Mouse (Mus musculus): Measurements from ENCODE around the gene Mmp14. TPM values are rescaled to one million over a fixed set of nuclear protein-coding genes. Genes with fewer than 3 reads are reported as not detected.

Gene Mmp14
- polyA plus RNA-seq, 1 experiment, result 118 TPM

DNA sequence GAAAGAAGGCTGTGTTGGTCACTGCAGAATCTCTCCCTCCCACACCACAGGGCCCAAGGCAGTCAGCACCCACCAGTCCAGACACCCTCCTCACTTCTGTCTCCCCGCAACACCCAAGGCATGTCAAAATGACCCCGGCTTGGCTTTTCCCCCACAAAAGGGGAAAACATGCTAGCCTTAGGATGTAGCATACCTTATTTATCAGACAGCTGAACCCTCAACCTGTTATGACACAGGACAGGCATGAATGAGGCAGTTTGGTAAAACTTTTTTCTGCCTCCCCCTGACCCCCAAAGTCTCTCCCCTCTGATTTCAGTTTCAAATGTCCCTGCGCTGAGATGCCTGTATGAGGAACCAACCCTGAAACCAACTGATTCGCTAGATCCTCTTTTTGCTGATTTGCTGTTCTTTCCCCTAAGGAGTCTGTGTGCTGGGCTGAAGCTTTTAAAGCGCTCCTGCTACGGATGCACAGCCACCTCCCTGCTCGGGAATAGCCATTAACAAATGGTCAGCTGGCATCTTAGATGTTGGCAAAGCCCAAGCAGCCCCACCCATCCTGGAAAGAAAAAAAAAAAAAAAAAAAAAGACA, 22.3 kb upstream of the Mmp14 start:
- no peaks in the 10 kb centered on the region for H3K36me3 ChIP-seq (ENCODE audit: control insufficient read depth, insufficient read depth)
- H3K79me2 ChIP-seq (ENCODE audit: control insufficient read depth, insufficient read depth), result no peaks in the 10 kb centered on the region
- H3ac ChIP-seq (ENCODE audit: control insufficient read depth, insufficient read length, low read depth), result no peak overlapping the region
- no peak for TF ChIP-seq CTCF (IDR thresholded peaks at IDR 0.05; ENCODE audit: control insufficient read depth, insufficient read depth, insufficient read length)
- no peak for TF ChIP-seq USF1 (IDR thresholded peaks at IDR 0.05; ENCODE audit: low read depth)
- TF ChIP-seq MYOG (IDR thresholded peaks at IDR 0.05; ENCODE audit: control insufficient read depth, extremely low read depth, insufficient read length), result no peak
- TF ChIP-seq MYOD1 (IDR thresholded peaks at IDR 0.05; ENCODE audit: control insufficient read depth, insufficient read length, low read depth), result no peak
- no peak for TF ChIP-seq FOSL1 (IDR thresholded peaks at IDR 0.05; ENCODE audit: insufficient read depth, low read length, poor library complexity, severe bottlenecking)
- TF ChIP-seq MAX (IDR thresholded peaks at IDR 0.05), result no peak
- no peak for TF ChIP-seq CEBPB (IDR thresholded peaks at IDR 0.05; ENCODE audit: low read depth)
- H3K4me3 ChIP-seq (ENCODE audit: insufficient read depth, poor library complexity, severe bottlenecking), result no peak overlapping the region
- no peaks in the 10 kb centered on the region for H3K79me3 ChIP-seq (ENCODE audit: low read depth)
- no peaks in the 10 kb centered on the region for H3K27me3 ChIP-seq (ENCODE audit: control insufficient read depth, insufficient read depth, insufficient read length)

DNA sequence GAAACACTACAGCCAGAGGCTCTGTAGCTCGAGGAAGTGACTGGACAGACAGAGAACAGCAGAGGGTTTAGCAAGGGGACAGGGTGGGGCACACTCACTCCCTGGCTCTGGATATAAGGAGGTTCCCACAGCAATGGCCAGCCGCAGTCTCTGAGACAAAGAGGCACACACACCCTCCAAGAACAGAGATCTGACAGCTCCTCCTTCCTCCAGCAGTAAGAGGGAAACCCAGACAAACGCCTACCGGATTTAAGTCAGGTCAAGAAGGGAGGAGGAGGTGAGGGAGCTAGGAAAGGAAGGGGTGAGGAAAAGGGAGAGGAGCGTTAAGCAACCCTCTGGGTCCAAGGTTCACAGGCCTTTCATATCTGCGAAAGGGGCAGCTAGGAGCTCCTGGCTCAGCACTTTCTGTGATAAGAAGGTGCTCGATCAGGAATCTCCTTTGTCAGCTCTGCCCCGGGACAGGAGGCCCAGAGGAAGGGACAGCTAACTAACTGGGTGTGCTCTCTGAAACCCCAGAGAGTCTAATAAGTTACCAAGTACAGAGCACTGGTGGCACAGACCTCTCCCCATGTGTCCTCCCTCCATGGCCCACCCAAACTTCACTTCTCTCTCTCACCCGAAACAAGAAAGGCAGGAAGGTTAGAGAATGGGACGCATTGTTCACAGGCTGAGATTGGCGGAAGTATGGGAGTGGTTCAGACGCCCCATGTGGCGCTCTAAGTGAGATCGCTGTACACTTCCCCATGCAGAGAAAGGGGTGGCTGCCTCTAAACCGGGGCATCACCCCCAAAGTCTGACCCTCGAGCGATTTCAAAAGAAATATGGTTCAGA, 21.2 kb upstream of the Mmp14 start:
- Histone ChIP-seq H3ac (ENCODE audit: control insufficient read depth, insufficient read length, low read depth) (no peak overlapping the region), H3K79me3 (ENCODE audit: low read depth) (no peaks in the 10 kb centered on the region), H3K4me3 (ENCODE audit: insufficient read depth, poor library complexity, severe bottlenecking) (no peak overlapping the region), H3K79me2 (ENCODE audit: control insufficient read depth, insufficient read depth) (no peaks in the 10 kb centered on the region), H3K36me3 (ENCODE audit: control insufficient read depth, insufficient read depth) (no peaks in the 10 kb centered on the region), H3K27me3 (ENCODE audit: control insufficient read depth, insufficient read depth, insufficient read length) (no peaks in the 10 kb centered on the region)
- TF ChIP-seq CTCF (IDR thresholded peaks at IDR 0.05; ENCODE audit: control insufficient read depth, insufficient read depth, insufficient read length), result no peak
- TF ChIP-seq CEBPB (IDR thresholded peaks at IDR 0.05; ENCODE audit: low read depth), result no peak
- TF ChIP-seq FOSL1 (IDR thresholded peaks at IDR 0.05; ENCODE audit: insufficient read depth, low read length, poor library complexity, severe bottlenecking), result no peak
- TF ChIP-seq MYOD1 (IDR thresholded peaks at IDR 0.05; ENCODE audit: control insufficient read depth, insufficient read length, low read depth), result no peak
- no peak for TF ChIP-seq MAX (IDR thresholded peaks at IDR 0.05)

DNA sequence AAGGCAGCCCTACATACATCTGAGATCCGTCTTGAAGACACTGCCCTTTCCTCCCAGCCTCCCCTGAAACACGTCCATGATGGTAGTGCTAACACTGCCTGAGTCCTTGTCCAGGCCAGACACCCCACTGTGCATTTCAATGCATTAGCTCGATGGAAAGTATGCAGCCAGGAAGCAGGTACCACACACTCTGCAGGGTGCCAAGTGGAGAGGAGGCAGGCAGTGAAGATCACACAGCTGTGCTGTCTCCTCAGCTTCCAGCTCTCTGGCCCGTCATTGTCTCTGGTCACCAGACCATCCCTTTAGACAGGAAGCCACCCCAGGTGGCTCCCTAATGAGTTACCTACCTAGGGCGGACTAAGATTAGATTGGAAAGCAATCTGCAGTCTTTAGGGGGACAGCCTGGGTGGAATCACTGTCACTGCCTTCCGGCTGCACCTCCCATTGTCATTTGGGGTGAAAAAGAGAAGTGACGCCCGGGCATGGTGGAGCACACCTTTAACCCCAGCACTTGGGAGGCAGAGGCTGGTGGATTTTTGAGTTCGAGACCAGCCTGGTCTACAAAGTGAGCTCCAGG, 19.3 kb upstream of the Mmp14 start:
- no peak overlapping the region for H3K4me3 ChIP-seq (ENCODE audit: insufficient read depth, poor library complexity, severe bottlenecking)
- no peaks in the 10 kb centered on the region for H3K79me3 ChIP-seq (ENCODE audit: low read depth)
- H3K27me3 ChIP-seq (ENCODE audit: control insufficient read depth, insufficient read depth, insufficient read length), result no peaks in the 10 kb centered on the region
- H3K79me2 ChIP-seq (ENCODE audit: control insufficient read depth, insufficient read depth), result no peaks in the 10 kb centered on the region
- H3K36me3 ChIP-seq (ENCODE audit: control insufficient read depth, insufficient read depth), result no peaks in the 10 kb centered on the region
- TF ChIP-seq CTCF (IDR thresholded peaks at IDR 0.05; ENCODE audit: control insufficient read depth, insufficient read depth, insufficient read length), result no peak
- no peak for TF ChIP-seq CEBPB (IDR thresholded peaks at IDR 0.05; ENCODE audit: low read depth)
- TF ChIP-seq FOSL1 (IDR thresholded peaks at IDR 0.05; ENCODE audit: insufficient read depth, low read length, poor library complexity, severe bottlenecking), result no peak
- no peak for TF ChIP-seq MYOG (IDR thresholded peaks at IDR 0.05; ENCODE audit: control insufficient read depth, extremely low read depth, insufficient read length)
- no peak for TF ChIP-seq MYOD1 (IDR thresholded peaks at IDR 0.05; ENCODE audit: control insufficient read depth, insufficient read length, low read depth)
- no peak overlapping the region for H3ac ChIP-seq (ENCODE audit: control insufficient read depth, insufficient read length, low read depth)

DNA sequence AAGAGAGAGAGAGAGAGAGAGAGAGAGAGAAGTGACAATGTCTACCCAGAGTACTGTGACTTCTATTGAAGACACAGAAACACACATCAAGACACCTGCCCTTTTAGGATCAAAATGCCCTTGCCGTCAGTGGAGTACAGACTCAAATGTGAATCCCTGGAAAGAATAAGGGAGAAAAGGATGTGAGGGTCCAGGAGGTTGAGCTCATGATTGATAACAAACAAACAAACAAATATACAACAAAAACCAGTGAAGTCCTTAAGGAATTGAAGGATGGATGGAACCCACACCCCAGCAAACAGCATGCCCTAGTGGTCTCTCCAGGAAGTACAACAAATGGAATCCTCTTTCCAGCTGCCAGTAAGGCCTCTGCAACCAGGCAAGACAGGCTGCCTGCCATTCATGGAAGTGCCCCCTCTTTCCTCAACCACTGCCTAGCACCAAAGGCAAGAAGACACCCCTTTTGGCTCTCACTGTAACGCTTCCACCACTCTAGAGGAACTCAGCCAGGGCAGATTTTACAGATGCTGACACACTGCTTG, 18.7 kb upstream of the Mmp14 start:
- H3ac ChIP-seq (ENCODE audit: control insufficient read depth, insufficient read length, low read depth), result no peak overlapping the region
- TF ChIP-seq MYOG (IDR thresholded peaks at IDR 0.05; ENCODE audit: control insufficient read depth, extremely low read depth, insufficient read length) (no peak), MYOD1 (IDR thresholded peaks at IDR 0.05; ENCODE audit: control insufficient read depth, insufficient read length, low read depth) (no peak), MAX (IDR thresholded peaks at IDR 0.05) (no peak), CTCF (IDR thresholded peaks at IDR 0.05; ENCODE audit: control insufficient read depth, insufficient read depth, insufficient read length) (peak; percentile 70), CEBPB (IDR thresholded peaks at IDR 0.05; ENCODE audit: low read depth) (no peak)
- no peaks in the 10 kb centered on the region for H3K36me3 ChIP-seq (ENCODE audit: control insufficient read depth, insufficient read depth)
- no peak overlapping the region for H3K4me3 ChIP-seq (ENCODE audit: insufficient read depth, poor library complexity, severe bottlenecking)
- H3K27me3 ChIP-seq (ENCODE audit: control insufficient read depth, insufficient read depth, insufficient read length), result no peaks in the 10 kb centered on the region
- H3K79me2 ChIP-seq (ENCODE audit: control insufficient read depth, insufficient read depth), result no peaks in the 10 kb centered on the region
- no peaks in the 10 kb centered on the region for H3K79me3 ChIP-seq (ENCODE audit: low read depth)

DNA sequence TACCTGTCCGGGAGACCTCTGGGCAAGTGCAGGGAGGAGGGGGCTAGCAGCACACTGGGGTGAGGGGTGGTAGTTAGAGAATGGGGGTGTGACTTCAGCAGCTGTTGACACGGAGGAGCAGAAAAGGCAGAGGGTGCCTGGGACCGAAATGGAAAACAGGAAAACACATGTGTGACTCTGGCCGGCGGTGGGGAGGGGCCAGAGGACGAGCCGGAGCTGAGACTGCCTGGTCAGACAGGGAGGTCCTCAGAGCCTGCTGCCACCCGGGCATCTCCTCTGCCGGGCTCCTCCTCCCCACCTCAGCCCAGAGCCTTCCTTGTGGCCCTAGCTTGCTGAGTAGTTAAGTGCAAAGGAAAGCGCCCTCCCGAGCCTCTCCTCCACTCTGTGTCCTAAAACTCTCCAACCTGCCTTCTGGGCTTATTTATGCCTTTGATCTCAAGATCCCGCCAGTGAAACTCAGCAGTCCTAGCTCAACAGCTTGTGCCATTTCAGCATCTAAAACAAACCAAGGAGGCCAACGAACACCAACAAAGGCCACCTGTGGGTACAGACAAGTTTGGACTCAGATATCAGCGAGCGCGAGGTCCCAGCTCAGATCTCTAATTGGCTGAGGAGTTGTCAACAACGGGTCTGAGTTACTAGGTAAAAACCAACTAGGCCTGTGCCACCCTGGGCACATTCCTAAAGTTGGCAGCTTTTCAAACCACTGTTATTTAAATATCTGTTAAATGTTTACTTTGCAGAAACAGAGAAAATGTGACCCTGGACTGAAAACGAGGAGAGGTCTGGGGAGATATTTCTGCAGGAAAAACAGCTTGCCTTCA, 17.3 kb upstream of the Mmp14 start:
- H3K4me3 ChIP-seq (ENCODE audit: insufficient read depth, poor library complexity, severe bottlenecking), result no peak overlapping the region
- no peak for TF ChIP-seq CEBPB (IDR thresholded peaks at IDR 0.05; ENCODE audit: low read depth)
- TF ChIP-seq MYOG (IDR thresholded peaks at IDR 0.05; ENCODE audit: control insufficient read depth, extremely low read depth, insufficient read length), result no peak
- no peak for TF ChIP-seq FOSL1 (IDR thresholded peaks at IDR 0.05; ENCODE audit: insufficient read depth, low read length, poor library complexity, severe bottlenecking)
- no peak for TF ChIP-seq MAX (IDR thresholded peaks at IDR 0.05)
- TF ChIP-seq MYOD1 (IDR thresholded peaks at IDR 0.05; ENCODE audit: control insufficient read depth, insufficient read length, low read depth), result no peak
- TF ChIP-seq CTCF (IDR thresholded peaks at IDR 0.05; ENCODE audit: control insufficient read depth, insufficient read depth, insufficient read length), result no peak
- no peak for TF ChIP-seq USF1 (IDR thresholded peaks at IDR 0.05; ENCODE audit: low read depth)
- no peaks in the 10 kb centered on the region for H3K36me3 ChIP-seq (ENCODE audit: control insufficient read depth, insufficient read depth)
- no peak overlapping the region for H3ac ChIP-seq (ENCODE audit: control insufficient read depth, insufficient read length, low read depth)
- no peaks in the 10 kb centered on the region for H3K79me2 ChIP-seq (ENCODE audit: control insufficient read depth, insufficient read depth)
- H3K27me3 ChIP-seq (ENCODE audit: control insufficient read depth, insufficient read depth, insufficient read length), result no peaks in the 10 kb centered on the region
- H3K79me3 ChIP-seq (ENCODE audit: low read depth), result no peaks in the 10 kb centered on the region

Measured in C2C12 (cell line).